Mouse (Mus musculus): Measurements from ENCODE around the gene Zfp286.
"Not testable (repeated sequence)": the region's sequence is repeated elsewhere in the genome, so short reads cannot be mapped to it uniquely, and the experiment has no call there.

Zfp286 gene

DNA sequence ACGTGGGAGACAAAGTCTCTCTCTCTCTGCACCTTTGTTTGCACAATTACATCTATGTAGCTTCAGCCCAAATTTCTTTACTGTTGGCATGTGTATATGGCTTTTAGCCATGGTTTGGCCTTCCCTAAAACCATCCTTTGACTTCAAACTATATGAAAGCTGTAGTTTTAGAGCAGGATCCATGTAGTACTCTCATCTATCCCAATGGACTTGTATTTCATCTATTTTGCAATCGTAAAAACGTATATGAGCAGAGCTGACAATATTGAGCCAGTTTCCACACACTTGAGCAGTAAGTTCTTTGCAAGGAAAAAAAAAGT, 315 bp upstream of the Zfp286 start:
- DNase-seq (ENCODE audit: low read depth, low spot score): no peak

DNA sequence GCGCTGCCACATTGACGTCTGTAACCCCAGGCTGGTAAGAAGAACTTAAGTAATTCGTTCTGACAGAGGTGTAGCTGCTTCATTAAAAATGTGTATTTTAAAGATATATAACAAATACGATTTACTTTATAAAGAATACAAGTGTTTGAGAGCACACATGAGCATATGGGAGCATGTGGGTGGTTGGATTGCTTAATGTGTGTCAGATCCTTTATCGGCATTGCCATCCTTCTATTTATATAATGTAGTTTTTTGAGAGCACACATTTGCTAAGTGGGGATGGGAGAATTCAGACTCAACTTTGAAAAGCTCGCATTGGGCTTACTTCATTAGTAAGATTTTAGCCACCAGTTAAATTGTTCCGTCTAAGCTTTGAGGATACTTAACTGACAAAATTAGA, 12.8 kb downstream of the Zfp286 start:
- DNase-seq (ENCODE audit: low read depth, low spot score): no peak

DNA sequence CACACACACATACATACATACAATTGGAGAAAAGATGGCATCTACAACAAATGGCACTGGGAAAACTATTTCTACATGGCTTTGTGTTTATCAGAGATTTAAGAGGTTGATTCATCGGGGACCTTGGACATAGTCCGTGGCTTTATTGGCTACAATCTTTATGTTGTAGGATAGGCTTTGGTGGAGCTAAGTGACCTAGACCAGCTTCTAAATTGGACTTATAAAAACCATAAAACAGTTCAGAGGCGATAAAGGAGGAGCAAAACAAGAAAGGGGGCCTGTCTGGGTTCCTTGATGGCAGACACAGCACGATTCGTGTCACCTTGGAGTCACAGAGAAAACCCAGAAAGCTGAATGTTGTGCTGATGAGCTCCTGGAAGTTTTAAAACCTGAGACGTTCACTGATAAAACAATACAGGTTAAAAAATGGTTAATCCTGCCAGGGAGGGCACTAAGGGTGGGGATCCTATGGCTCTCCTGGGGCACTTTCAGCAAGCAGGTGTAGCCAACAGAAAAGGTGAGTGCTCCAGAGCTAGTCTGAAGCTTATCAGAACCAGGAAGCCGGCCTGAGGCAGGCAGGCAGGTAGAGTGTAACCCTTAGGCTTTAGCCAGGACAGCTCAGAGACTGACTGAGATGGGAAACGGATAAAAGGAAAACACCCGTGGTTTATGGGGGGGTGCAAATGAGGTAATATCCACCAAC, 28.4 kb downstream of the Zfp286 start:
- DNase-seq (ENCODE audit: low read depth, low spot score): no peak

DNA sequence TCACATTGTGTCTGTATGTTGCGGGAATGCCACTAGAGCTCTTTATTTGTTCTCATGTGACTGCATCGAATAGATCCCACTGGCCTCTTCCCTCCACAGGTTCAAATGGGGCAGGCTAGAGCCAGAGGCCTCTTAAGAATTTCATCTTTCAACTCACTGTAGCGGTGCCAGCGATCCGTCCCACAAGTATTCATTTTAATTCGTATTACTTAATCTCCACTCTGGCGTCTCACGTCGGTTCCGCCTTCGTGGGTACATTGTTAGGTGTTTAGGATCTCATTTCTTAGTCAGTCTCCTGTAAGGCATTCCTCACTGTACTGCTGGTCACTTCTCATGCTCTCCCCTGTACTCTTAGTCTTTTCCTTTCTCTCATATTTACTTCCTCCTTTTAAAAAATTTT, 30.8 kb downstream of the Zfp286 start:
- no peak for DNase-seq (ENCODE audit: low read depth, low spot score)

DNA sequence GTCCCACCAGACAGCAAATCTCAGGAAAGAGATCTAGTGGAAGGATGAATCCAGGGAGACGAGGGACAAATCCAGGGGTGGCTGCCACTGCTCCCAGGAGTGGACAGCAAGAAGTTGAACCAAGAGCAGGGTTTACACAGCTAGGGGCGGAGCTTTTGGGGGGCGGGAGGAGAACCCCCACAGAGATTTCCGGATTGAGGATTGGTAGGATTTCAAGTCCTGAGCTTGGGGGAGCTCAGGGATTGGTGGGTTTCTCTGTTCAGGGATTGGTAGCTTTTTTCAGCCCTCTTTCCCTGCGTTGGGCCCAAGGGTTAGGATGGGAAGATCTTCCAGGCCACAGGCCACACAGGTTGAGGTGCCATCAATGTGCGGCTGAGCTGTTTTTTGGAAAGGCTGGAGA, 31.4 kb downstream of the Zfp286 start:
- peak; percentile 62 for DNase-seq (ENCODE audit: low read depth, low spot score)

DNA sequence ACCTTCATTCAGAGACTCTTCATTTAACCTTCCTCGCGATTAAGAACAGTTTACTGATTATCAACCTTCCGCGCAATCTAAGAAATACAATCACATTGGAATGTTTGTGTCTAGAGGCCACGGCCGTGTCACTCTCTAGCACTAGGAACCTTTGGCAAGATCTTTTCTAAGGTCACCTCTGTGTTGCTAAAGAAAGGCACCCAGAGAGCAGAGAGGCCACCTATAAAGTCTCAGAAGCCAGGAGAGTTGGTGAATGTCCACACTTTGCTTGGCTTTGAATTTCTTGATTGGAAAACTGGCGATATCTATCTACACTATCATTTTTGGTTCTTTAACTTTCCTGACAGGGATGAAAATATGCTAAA, 32.1 kb downstream of the Zfp286 start:
- no peak for DNase-seq (ENCODE audit: low read depth, low spot score)

DNA sequence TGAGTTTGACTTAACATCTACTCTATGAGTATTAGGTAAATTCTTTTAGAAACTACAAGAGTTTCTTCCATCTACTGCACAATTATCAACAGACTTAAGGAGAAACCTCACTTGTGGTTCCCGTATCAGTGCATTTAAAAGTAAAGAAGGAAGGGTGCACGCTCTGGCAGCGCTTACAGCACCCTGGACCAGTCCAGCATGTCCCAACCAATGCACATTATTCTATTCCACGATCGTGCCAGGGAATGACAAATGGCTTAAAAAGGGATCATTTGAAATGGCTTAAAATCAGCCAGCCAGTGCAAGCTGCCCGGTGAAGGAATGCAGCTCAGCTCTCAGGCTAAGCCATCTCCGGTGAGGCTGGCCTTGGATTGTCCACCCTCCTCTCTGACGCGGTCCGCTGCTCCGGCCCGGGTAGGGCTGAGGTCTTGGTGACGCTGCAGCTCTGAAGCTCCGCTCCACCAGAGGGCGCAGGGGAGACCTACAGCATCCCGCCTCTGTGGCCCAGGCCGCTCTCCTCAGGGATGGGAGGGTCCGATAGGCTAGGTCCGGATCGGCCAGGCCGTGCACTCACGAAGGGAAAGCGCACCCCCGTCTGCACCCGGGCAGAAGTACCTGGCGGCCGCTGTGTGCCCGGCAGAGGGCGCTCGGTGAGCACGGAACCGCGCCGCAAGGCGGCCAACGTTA, 32.7 kb downstream of the Zfp286 start:
- DNase-seq (ENCODE audit: low read depth, low spot score): peak; percentile 98

DNA sequence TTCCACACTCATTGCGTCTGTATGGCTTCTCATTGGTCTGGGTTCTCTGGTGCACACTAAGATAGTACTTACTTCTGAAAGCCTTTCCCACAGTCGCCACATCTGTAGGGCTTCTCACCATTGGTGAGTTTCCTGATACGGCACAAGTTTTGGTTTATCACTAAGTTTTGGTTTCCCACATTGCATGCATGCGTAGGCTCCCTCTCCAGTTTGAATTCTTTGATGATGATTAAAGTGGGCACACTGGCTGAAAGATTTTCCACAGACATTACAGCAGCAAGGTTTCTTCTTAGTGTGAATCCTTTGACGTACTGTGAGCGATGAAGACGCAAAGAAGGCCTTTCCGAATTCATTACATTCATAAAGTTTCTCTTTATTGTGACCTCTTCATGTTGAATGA, 36.5 kb downstream of the Zfp286 start, which contains the start of gene Gm10428:
TSS of gene Gm10428 (plus strand) at position 321 of the 400 bp plus-strand sequence.
- no peak for DNase-seq (ENCODE audit: low read depth, low spot score)

DNA sequence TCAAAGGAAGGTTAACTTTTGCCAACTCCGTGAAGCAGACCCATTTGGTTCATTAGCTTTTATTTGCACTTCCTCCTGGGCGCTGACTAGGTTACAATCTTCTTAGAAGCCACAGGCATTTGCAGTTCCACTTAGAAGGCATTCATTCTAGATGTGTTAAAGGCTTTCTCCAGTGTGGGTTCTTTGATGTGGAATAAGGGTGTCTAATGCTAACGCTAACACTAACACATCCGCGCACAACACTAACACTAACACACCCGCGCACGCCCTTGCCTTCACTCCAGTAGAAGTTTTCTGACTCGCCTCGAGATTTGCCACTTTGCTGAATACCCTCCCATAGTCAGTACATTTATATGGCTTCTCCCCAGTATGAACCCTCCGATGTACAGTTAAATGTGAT, 37.1 kb downstream of the Zfp286 start:
- no peak for DNase-seq (ENCODE audit: low read depth, low spot score)

DNA sequence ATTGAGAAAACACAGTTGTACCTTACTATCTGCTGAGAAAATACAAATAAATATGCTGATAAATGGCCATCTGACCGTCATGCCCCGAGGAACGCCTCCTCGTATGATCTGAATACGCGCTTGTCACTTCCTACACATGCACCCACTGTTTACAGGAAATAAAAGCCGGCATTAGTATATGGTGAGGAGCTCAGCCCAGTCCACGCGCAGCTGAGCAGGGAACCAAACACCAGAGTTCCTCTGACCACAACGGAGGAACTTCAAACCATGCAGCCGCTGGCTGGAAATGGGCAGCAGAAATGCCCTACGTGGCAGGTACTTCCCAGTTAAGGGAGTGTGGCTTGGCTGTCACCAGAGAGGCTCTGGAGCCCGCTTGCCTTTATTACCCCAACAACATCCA, 39.8 kb downstream of the Zfp286 start:
- DNase-seq (ENCODE audit: low read depth, low spot score): not testable (repeated sequence)

DNA sequence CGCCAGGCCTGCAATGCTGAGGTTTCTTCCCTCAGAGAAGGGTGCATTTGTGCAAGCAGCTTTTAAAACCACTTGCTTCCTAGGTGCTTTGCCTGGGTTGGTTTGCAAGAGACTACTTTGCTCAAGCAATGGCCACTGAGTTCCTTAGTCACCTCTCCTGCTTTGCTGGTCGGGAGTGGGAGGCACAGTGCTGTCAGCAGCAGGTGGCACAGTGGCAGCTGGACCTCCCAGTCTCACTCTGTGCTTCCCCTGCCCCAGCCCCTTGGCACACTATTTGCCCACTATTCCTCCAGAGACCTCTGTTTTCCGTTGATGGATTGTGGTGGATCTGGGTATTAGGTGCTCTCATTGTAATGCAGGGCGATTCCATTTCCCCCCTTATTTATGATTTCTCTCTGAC, 41.2 kb downstream of the Zfp286 start:
- no peak for DNase-seq (ENCODE audit: low read depth, low spot score)

DNA sequence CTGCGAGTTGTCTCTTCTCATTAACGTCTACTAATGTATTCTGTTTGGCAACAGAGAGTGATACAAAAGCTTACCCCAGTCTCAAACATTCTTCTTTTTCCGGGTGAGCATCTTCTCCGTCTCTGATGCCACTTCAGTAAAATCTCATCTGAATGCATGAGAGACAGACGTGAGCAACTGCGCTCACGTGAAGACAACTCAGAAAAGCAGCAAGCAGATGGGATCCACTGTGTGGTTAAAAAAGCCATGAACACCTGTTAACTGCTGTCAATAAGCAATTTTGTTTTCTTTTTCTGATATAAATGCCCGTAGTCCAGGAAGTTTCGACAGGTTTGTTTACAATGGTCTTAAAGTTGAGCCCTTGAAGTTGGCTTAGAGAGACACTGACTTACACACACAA, 42.0 kb downstream of the Zfp286 start:
- DNase-seq (ENCODE audit: low read depth, low spot score): no peak

DNA sequence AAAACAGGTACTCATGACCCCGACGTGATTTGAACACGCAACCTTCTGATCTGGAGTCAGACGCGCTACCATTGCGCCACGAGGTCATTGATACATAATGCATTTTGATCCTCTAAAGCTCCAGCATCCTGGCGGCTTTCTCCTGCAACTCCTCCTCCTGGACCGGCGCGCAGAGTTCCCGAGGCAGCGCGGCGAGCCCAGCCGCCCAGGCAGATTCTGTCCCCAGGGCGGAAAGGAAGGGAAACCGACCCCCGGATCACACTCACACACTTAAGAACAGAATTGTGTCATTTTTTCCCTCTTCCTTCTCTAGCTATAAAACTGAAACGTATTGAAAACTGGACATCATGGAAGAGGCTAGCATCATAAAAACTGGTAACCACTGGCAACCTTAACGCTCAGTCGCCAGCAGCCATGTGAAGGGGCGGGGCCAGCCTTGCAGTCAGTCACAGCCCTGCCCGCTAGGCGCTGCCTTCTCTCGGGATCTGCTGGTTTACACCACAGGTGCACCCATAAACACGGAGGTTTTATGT, 43.2 kb downstream of the Zfp286 start:
- DNase-seq (ENCODE audit: low read depth, low spot score): peak; percentile 69

DNA sequence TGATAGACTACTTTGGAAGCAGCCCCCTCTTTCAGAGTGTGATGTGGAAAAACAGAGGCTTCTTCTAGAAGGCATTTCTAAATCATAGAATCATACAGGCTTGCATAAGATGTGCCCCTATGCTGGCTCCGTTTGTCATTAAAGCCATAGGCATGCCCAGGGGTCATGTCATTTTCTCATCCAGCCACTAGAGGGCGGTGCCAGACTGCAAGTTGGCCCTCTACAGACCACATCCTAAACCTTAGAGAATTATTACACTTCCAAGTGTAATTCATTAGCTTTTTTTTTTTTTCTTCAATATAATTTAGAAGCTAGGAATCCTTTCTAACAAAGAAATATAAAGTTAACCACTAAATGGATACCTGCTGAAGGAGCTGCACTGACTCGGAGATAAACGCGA, 45.2 kb downstream of the Zfp286 start:
- DNase-seq (ENCODE audit: low read depth, low spot score): peak; percentile 73

DNA sequence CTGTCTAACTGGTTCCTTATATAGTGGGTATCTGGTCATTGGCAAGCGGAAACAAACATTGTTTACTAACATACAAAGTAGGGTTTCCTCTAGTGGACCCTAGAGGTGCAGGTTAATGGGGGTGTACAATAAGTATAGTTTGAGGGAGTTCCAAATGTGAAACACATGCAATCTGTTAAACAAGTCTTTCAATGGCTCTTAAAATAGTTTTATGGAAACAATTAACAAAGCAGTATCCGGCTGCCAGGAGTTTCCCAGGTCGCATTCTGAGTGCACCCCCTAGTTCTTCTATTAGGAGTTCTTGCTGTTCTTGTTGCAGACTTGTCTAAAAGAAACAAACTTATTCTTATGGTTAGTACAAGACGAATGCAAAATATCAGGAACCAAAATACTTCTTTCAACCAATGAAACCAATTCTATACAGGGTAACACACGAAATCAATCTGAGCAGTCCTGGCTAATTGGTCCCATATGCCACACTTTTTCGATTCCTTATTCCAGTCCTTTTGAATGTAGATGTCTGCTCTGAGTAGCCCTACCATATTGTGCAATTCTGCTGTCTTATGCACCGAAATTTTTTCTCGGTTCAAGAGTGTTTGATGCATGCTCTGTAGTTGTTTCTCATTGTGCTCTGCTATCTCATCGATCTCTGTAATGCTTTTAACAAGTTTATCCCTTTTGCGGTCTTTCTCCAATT, 46.9 kb downstream of the Zfp286 start:
- DNase-seq (ENCODE audit: low read depth, low spot score): no peak

DNA sequence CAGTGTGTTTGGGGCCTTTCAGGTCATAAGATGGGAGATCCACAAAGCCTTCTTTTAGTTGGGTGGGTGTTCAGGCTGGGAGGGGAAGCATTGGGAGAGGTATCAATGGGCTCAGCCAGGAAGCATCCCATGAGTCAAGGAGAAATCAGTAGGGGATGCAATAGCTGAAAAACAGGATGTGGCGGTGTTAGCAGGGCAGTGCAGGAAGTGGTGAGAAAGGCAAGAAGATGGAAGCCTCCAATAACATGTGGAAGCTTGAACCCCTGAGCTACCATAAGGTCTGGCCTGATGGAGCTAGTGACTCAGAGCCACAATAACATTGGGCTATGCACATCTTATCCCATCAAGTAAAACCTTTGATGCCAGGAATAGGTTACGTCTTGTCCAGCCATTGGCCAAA, 48.1 kb downstream of the Zfp286 start:
- no peak for DNase-seq (ENCODE audit: low read depth, low spot score)

DNA sequence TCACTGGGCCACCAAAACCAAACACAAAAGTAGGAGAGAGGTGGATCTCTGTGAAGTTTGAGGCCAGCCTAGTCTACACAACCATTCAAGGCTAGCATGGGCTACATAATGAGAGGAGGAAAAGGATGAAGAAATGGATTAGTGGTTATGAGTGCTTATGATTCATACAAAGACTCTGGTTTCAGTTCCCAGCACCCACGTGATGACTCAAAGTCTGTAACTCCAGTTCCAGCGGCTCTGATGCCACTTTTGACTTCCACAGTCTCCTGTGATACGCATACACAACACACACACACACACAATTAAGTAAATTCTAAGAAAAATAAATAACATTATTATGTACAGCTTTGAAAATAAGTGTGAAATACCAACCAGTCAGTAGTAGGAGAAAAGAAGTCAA, 56.6 kb downstream of the Zfp286 start:
- no peak for DNase-seq (ENCODE audit: low read depth, low spot score)

DNA sequence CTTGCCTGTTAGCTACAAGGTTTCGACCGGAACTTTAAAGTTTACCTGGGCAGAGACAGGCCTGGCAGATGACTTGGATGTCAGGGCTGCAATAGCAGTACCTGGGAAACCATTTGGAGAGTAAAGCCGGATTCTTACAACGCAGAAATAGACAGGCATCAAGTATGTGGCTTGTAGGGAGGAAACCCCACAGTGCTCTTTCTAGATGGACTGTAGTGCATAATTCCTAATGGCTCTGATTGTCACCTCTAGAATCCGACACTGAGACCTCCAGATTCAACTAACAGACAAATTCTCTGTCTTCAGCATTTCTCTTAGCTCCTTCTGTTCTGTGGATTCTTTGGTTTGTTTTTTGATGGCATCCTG, 57.3 kb downstream of the Zfp286 start:
- DNase-seq (ENCODE audit: low read depth, low spot score): no peak

DNA sequence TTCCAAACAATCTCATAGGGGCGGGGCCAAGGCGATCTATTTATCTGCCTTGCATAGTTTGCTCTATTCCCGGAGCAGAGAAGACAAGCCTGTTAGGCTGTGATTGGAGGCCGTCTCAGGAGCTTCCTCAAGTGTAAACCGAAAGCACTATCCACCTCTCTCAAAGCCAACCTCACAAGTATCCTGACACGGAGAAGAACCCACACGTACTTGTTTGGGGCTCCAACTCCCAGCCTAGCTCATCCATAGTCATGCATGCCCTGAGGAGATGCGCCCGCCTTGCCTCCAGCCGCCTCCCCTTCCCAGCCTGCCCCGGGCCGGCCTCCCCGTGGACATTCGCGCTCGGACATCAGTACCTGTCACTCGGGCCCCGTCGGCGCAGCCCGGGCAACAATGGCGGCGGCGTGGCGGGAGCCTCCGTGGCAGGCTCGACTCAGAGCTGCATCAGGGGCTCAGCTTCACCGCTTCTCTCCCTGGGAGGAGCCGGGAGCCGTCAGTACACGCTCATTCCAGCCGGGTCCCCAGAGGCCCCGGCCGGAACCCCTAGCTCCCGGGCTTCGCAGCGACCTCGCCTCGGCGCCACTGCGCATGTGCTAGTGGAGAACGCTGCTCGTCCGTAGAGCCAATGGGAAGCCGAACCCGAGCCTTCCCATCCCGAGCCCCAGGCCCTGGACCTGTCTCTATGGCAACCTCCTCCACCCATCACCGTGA, 57.8 kb downstream of the Zfp286 start, which contains the start of gene Zfp287:
TSS of gene Zfp287 (minus strand) at position 595 of the 711 bp plus-strand sequence.
- DNase-seq (ENCODE audit: low read depth, low spot score): peak; percentile 91

DNA sequence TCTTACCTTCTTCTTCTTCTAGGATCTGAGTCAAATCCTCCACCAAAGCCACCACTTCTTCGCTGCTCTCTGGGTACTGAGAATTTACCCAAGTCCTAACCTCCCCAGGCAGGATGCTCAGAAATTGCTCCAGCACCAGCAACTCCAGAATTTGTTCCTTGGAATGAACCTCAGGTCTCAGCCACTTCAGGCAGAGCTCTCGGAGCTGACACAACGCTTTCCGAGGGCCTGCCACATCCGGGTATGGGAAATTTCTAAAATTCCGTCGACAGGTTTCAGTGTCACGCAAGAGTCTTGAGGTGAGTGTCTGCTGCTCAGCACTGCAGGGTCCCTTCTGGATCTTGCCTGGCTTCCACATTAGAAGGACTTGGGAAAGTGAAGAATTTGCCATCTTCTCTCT, 61.0 kb downstream of the Zfp286 start:
- DNase-seq (ENCODE audit: low read depth, low spot score): no peak

DNA sequence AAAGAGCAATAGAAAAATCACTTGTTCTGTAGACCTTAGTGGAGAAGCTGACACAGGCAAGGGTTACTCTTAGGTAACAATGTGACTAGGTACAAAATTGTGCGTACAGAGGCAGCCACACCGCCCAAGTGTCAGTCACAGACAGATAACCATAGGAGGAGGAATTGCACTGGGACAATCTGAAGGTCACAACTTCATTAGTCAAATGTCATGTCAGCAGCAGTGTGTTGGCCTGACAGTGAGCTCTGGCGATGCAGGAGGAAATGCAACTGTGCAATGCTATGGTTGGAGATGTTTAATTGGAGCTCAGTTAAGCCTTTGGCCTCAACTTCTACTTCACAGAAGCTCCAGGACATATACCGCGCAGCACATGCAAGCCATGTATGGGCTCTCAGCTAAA, 78.6 kb downstream of the Zfp286 start:
- DNase-seq (ENCODE audit: low read depth, low spot score): no peak

DNA sequence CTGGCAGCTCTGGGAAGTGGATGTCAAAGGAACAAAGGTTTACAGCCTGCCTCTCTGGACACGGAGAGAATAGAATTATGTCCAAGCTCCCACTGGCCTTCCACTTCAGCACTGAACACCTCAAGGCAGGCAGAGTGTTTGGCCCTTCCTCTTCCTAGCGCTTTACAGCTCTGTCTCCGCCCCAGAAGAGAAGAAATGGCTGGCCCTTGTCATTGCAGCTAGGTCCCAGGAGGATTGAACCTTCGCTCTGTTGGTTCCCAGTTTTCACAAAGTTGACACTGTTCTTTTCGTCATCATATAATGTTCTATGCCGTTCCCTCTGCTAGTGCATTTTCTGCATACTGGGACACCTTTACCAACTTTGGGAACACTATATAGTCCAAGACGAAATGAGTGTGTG, 81.0 kb downstream of the Zfp286 start:
- no peak for DNase-seq (ENCODE audit: low read depth, low spot score)

Measured in ES-CJ7 (cell line).